Mouse (Mus musculus): ENCODE results near the gene Cst6. TPM values are rescaled to one million over a fixed set of nuclear protein-coding genes. Genes with fewer than 3 reads are reported as not detected.
"Not testable (repeated sequence)": the region's sequence is repeated elsewhere in the genome, so short reads cannot be mapped to it uniquely, and the experiment has no call there.

Gene Cst6
- 1 to 10 TPM; 1.4 to 2.4 TPM for total RNA-seq (2021)
- long read RNA-seq, experiment 1: 0 reads
- long read RNA-seq, experiment 2: 0 reads

- not testable (repeated sequence) for DNase-seq
Measured at GRCm38 (mm10) chr19:5349502-5349873, at the start of gene Cst6. Cst6 (minus strand) TSS chr19:5349574.

- no peak for DNase-seq
Measured at GRCm38 (mm10) chr19:5395371-5395770, 46.0 kb upstream of the Cst6 start.

GRCm38 (mm10) chr19:5394168-5394567, 44.8 kb upstream of the Cst6 start:
- DNase-seq: no peak

- DNase-seq: peak; percentile 92
Measured at GRCm38 (mm10) chr19:5392892-5393291, 43.5 kb upstream of the Cst6 start.

GRCm38 (mm10) chr19:5390416-5390815, 41.0 kb upstream of the Cst6 start:
- DNase-seq: no peak

GRCm38 (mm10) chr19:5389647-5390046, 40.3 kb upstream of the Cst6 start:
- peak; percentile 56 for DNase-seq

GRCm38 (mm10) chr19:5388588-5389242, 39.3 kb upstream of the Cst6 start, which contains the start of gene Sart1:
Sart1 (minus strand) TSS chr19:5388703.
- peak; percentile 97 for DNase-seq

GRCm38 (mm10) chr19:5388011-5388441, 38.7 kb upstream of the Cst6 start:
- peak; percentile 56 for DNase-seq

- no peak for DNase-seq
Measured at GRCm38 (mm10) chr19:5384715-5385114, 35.3 kb upstream of the Cst6 start.

- no peak for DNase-seq
Measured at GRCm38 (mm10) chr19:5383326-5383725, 34.0 kb upstream of the Cst6 start.

- DNase-seq: no peak
Measured at GRCm38 (mm10) chr19:5377446-5377845, 28.1 kb upstream of the Cst6 start.

- no peak for DNase-seq
Measured at GRCm38 (mm10) chr19:5374748-5375147, 25.4 kb upstream of the Cst6 start.

- DNase-seq: no peak
Measured at GRCm38 (mm10) chr19:5374177-5374576, 24.8 kb upstream of the Cst6 start.

GRCm38 (mm10) chr19:5372724-5373123, 23.4 kb upstream of the Cst6 start:
- no peak for DNase-seq

GRCm38 (mm10) chr19:5370932-5371331, 21.6 kb upstream of the Cst6 start:
- DNase-seq: no peak

GRCm38 (mm10) chr19:5367455-5367854, 18.1 kb upstream of the Cst6 start:
- no peak for DNase-seq

GRCm38 (mm10) chr19:5367053-5367359, 17.6 kb upstream of the Cst6 start, which contains the start of gene Banf1:
Banf1 (minus strand) TSS chr19:5367168.
- DNase-seq: no peak

- peak; percentile 95 for DNase-seq
Measured at GRCm38 (mm10) chr19:5366175-5367052, 17.0 kb upstream of the Cst6 start, which contains the start of gene Eif1ad. Eif1ad (plus strand) TSS chr19:5366741.

- DNase-seq: peak; percentile 27
Measured at GRCm38 (mm10) chr19:5365751-5366150, 16.4 kb upstream of the Cst6 start.

- no peak for DNase-seq
Measured at GRCm38 (mm10) chr19:5364124-5364523, 14.8 kb upstream of the Cst6 start.

- DNase-seq: no peak
Measured at GRCm38 (mm10) chr19:5362186-5362585, 12.8 kb upstream of the Cst6 start.

GRCm38 (mm10) chr19:5356080-5356479, 6.7 kb upstream of the Cst6 start:
- no peak for DNase-seq

GRCm38 (mm10) chr19:5353609-5354008, 4.2 kb upstream of the Cst6 start:
- no peak for DNase-seq
